Mouse (Mus musculus) stomach, postnatal 0 days (tissue): ENCODE data around the gene Tfcp2l1. TPM values are rescaled to one million over a fixed set of nuclear protein-coding genes. Genes with fewer than 3 reads are reported as not detected.

Experiments
- ATAC-seq: fragments of 200-750 bp; cut with Nextera tagmentation; 2 replicates; pipeline ENCODE4 v1.8.0; 2017; ENCODE audit not compliant: low FRiP score, low TSS enrichment
- DNase-seq: peaks from one replicate; pipeline ENCODE4 v3.0.0-alpha.2; 2016; ENCODE audit warnings: low spot score
- H3K27ac ChIP-seq: fragments of 300-500 bp; sonication (generic); replicated peaks from 2 replicates; pipeline ENCODE4 v1.5.1; 2014; ENCODE audit warnings: mild to moderate bottlenecking, control low read depth
- H3K27me3 ChIP-seq: fragments of 300-500 bp; sonication (generic); 2 replicates; pipeline ENCODE4 v1.6.1; 2014; ENCODE audit warnings: low read length; ENCODE audit not compliant: control insufficient read depth, insufficient read depth
- H3K36me3 ChIP-seq: fragments of 300-500 bp; sonication (generic); 2 replicates; pipeline ENCODE4 v1.6.1; 2014; ENCODE audit warnings: low read length, mixed read lengths; ENCODE audit not compliant: control insufficient read depth, insufficient read depth
- H3K4me1 ChIP-seq: fragments of 300-500 bp; sonication (generic); replicated peaks from 2 replicates; pipeline ENCODE4 v1.6.1; 2014; ENCODE audit warnings: antibody characterized with exemption; ENCODE audit not compliant: control insufficient read depth, insufficient read depth
- H3K4me2 ChIP-seq: fragments of 300-500 bp; sonication (generic); replicated peaks from 2 replicates; pipeline ENCODE4 v1.6.1; 2014; ENCODE audit warnings: low read depth, mild to moderate bottlenecking, control low read depth, moderate library complexity
- H3K4me3 ChIP-seq: fragments of 300-500 bp; sonication (generic); 2 replicates; pipeline ENCODE4 v1.5.1; 2014; ENCODE audit warnings: low read depth, low read length, control low read depth
- H3K9ac ChIP-seq: fragments of 300-500 bp; sonication (generic); 2 replicates; pipeline ENCODE4 v1.6.1; 2014; ENCODE audit warnings: mild to moderate bottlenecking, low read length, control low read depth, mixed read lengths
- H3K9me3 ChIP-seq: fragments of 300-500 bp; sonication (generic); 2 replicates; pipeline ENCODE4 v1.6.1; 2016; ENCODE audit warnings: low read length; ENCODE audit not compliant: control insufficient read depth
- CTCF ChIP-seq: IDR thresholded peaks from 2 replicates; pipeline ENCODE4 v1.5.1; 2016; ENCODE audit warnings: antibody characterized with exemption, low read depth, mild to moderate bottlenecking, moderate library complexity
- EP300 ChIP-seq: optimal IDR thresholded peaks from 2 replicates; pipeline ENCODE3; 2016; ENCODE audit warnings: antibody characterized with exemption
- WGBS: fragments of 180-500 bp; shearing (Covaris S2); extraction: QIAGEN DNeasy Blood & Tissue Kit; methylation state at CpG from one replicate; pipeline ENCODE4 v1.1.7; 2014; 5-methylcytosine and 5-hydroxymethylcytosine counted together
- polyA plus RNA-seq: library from polyadenylated mRNA; unstranded; fragments of >200 nt; fragmentation: Nextera tagmentation; extraction: Ambion mirVana; gene quantifications from 2 replicates; pipeline ENCODE4 v1.2.1, GENCODE M21; 2015

Gene Tfcp2l1
- polyA plus RNA-seq, 1 experiment from 2014 or later, result 6.3 TPM

DNA sequence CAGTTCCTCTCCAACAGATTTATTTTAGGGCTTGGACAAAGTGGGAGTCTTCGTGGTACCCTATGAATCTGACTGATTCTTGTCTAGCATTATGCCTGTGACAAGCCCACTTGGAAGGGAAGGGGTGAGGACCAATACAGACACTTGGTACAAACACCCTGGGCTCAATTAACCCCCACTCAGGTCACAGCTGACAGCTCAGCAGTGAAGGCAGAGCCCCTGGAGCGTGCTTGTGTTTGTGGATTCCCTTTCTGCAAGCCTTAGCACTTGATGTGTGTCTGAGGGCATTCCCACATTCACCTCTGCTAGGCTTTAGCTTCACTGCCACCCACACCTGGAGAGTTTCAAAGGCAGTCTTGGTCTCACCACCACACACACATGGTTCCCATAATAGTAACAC is 1.8 kb upstream of the Tfcp2l1 start:
- Histone ChIP-seq H3K4me3 (no peak overlapping the region), H3K4me1 (no peaks in the 10 kb centered on the region), H3K36me3 (no peaks in the 10 kb centered on the region), H3K9me3 (no peaks in the 10 kb centered on the region), H3K4me2 (no peak overlapping the region), H3K27ac (no peak overlapping the region), H3K9ac (no peak overlapping the region), H3K27me3 (no peaks in the 10 kb centered on the region)
- no peak for ATAC-seq
- TF ChIP-seq EP300 (no peak), CTCF (no peak)
- DNase-seq, result no peak
- WGBS, result 57% methylated on average over 2 of the region's 2 CpGs

DNA sequence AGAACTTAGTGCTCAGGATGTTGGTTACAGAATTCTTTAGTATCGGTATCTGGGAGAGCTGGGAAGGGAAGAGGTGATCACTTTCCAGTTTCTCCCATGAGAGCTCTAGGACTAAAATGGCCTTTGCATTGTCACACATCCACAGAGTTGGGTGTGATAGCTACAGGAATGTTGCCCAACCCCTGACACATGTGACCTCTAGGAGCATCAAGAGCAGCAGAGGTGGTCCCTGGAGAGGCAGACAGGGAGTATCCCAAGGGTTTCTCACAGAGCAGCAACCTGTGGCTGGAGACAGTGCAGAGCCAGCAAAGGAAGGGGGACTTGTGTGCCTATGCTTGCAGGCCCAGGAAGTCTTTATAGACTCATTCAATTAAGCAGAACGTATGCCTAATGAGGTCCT is 1.3 kb upstream of the Tfcp2l1 start:
- H3K9me3 ChIP-seq, result no peaks in the 10 kb centered on the region
- no peaks in the 10 kb centered on the region for H3K36me3 ChIP-seq
- TF ChIP-seq CTCF (no peak), EP300 (no peak)
- H3K27me3 ChIP-seq, result no peaks in the 10 kb centered on the region
- ATAC-seq, result no peak
- no peak for DNase-seq
- H3K4me2 ChIP-seq, result no peak overlapping the region
- 0 out of 2 replicates have a peak overlapping the region, but pooled peaks have one; percentile 4 for H3K27ac ChIP-seq
- no peak overlapping the region for H3K4me3 ChIP-seq
- no peak overlapping the region for H3K9ac ChIP-seq
- WGBS, result 96% methylated on average over 2 of the region's 2 CpGs
- H3K4me1 ChIP-seq, result no peaks in the 10 kb centered on the region

DNA sequence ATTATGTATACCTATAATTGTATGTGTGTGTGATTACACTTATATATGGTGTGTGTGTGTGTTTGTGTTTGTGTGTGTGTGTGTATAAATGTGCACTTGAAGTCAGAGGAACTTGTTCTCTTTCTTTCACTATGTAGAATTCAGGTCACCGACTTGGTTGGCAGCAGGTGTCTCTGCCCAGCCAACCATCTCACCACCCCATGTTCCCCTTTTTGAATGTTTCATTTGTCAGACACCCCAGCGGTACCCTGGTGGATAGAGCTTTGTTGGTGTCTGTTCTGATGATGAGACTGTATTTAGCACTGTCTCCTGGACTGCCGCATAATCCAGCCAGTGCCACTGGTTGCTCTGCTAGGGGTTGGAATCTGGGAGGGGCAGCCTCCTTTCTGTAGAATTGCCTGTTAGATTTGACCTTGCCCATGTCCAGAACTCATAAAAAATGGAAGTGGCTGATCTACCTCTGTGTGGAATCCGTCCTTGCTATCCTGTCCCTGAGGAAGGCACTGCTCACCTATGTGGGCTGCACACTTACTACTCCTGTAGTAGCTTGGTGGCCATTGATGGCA is 5.8 kb downstream of the Tfcp2l1 start:
- no peak overlapping the region for H3K27ac ChIP-seq

DNA sequence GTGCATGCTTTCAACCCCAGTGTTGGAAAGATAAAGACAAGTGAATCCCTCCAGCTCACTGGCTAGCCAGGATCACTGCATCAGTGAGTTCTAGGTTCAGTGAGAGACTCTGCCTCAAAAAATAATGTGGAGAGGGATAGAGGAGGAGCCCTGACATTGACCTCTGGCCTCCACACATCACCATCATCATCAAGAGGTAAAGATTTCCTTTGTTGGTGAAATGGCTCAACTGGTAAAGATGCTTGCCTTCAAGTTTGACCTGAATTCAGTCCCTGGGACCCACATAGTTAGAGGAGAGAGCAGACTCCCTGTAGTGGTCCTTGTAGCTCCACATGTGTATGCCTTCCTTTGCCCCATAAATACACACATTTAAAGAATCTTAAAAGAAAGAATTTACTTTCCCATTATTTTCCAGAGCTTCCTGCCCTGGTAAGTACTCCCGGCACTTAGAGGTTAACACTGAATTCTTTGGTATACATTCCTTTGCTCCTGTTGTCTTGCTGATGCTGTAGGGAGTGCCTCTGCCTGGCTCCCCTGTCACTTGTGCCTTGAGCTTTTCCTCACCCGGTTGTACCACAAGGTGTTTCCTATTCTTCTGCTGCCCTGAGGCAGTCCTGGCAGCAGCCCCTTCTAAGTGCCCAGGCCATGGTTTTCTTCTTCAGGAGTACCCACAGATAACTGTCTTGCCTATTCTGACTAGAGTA is 14.7 kb downstream of the Tfcp2l1 start:
- H3K27ac ChIP-seq, result no peak overlapping the region
- 74% methylated on average over 2 of the region's 2 CpGs for WGBS
- ATAC-seq (no peak), DNase-seq (no peak)
- H3K4me3 ChIP-seq, result no peak overlapping the region
- H3K4me1 ChIP-seq, result no peaks in the 10 kb centered on the region
- H3K36me3 ChIP-seq, result no peaks in the 10 kb centered on the region
- no peaks in the 10 kb centered on the region for H3K27me3 ChIP-seq
- no peak overlapping the region for H3K9ac ChIP-seq
- H3K4me2 ChIP-seq, result no peak overlapping the region
- H3K9me3 ChIP-seq, result no peaks in the 10 kb centered on the region
- no peak for TF ChIP-seq EP300
- no peak for TF ChIP-seq CTCF

More for the DNA sequence above, 5.8 kb downstream of the Tfcp2l1 start:
- DNase-seq, result no peak
- 82% methylated on average over 4 of the region's 4 CpGs for WGBS
- TF ChIP-seq EP300 (no peak), CTCF (no peak)
- Histone ChIP-seq H3K36me3 (no peaks in the 10 kb centered on the region), H3K4me3 (no peak overlapping the region), H3K4me2 (no peak overlapping the region), H3K27me3 (no peaks in the 10 kb centered on the region), H3K9ac (no peak overlapping the region), H3K9me3 (no peaks in the 10 kb centered on the region), H3K4me1 (no peaks in the 10 kb centered on the region)
- ATAC-seq, result no peak

DNA sequence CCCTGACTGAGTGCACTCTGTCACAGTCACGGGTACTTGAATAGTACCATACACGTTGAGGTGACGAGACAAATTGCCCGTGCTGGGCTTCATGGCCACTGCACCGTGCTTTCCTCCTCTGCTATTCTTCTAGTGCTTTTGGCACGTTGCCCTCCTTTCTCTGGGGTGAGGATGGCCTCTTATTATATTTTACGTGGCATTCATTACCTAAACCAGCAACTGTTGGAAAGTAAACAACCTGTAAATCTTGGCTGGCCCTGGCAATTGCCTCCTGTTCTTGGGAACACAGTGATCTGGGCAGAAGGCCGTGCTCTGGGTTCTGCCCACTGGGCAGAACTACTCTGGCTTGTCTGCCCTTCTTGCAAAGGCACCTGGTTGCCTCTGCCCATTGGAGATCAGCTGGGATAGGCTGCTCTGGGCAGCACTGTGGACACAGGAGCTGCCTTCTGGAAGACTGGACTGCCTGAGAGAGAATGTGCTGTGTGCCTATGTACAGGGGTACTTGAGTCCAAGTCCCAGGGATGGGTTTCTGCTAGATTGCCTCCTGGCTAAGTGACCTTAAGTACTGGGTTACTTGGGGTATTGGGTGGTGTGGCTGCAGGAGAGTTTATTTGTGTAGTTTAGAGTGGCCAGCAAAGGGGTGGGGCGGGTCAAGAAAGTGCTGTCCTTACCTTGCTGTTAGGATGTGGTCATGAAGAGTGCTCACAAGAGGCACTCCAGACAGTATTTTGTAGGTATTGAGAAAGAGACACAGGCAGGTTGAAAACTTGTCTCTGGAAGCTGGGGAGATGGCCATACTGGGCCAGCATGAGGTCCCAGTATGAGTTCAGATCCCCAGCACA is 15.6 kb downstream of the Tfcp2l1 start:
- Histone ChIP-seq H3K9ac (no peak overlapping the region), H3K4me1 (no peaks in the 10 kb centered on the region), H3K36me3 (no peaks in the 10 kb centered on the region), H3K27ac (no peak overlapping the region), H3K9me3 (no peaks in the 10 kb centered on the region), H3K4me3 (no peak overlapping the region), H3K4me2 (no peak overlapping the region), H3K27me3 (no peaks in the 10 kb centered on the region)
- ATAC-seq (peak; percentile 21; the same call in 1 of the 2 replicates), DNase-seq (no peak)
- TF ChIP-seq CTCF, result no peak
- TF ChIP-seq EP300, result no peak
- WGBS, result 43% methylated on average over 9 of the region's 9 CpGs
